Mouse (Mus musculus): ENCODE data around the gene 1600002K03Rik.
A peak's percentile ranks its signal among the peaks of the same experiment; 100 is the strongest.

Gene 1600002K03Rik

GRCm38 (mm10) chr10:80153713-80154112, 19.0 kb upstream of the 1600002K03Rik start:
- no peak for DNase-seq (ENCODE audit: low spot score in 2 of 2)

- DNase-seq (ENCODE audit: low spot score in 2 of 2) = no peak
These were observed 18.4 kb upstream of the 1600002K03Rik start for GRCm38 (mm10) chr10:80154384-80154783.

GRCm38 (mm10) chr10:80155277-80155676, 17.5 kb upstream of the 1600002K03Rik start:
- DNase-seq (ENCODE audit: low spot score in 2 of 2) = no peak

- no peak for DNase-seq (ENCODE audit: low spot score in 2 of 2)
These were observed 16.6 kb upstream of the 1600002K03Rik start for GRCm38 (mm10) chr10:80156002-80156751.

GRCm38 (mm10) chr10:80156752-80157053, 16.0 kb upstream of the 1600002K03Rik start:
- DNase-seq (ENCODE audit: low spot score in 2 of 2) = peak in 1 of 2 experiments; percentile 82

- DNase-seq (ENCODE audit: low spot score in 2 of 2) = no peak
These were observed 15.4 kb upstream of the 1600002K03Rik start for GRCm38 (mm10) chr10:80157141-80157929.

- peak; percentile 85 to 88 for DNase-seq (ENCODE audit: low spot score in 2 of 2)
These were observed 14.3 kb upstream of the 1600002K03Rik start for GRCm38 (mm10) chr10:80158307-80158986.

GRCm38 (mm10) chr10:80159021-80159560, 13.7 kb upstream of the 1600002K03Rik start:
- peak; percentile 66 to 76 for DNase-seq (ENCODE audit: low spot score in 2 of 2)

GRCm38 (mm10) chr10:80159561-80160454, 12.9 kb upstream of the 1600002K03Rik start:
- peak; percentile 99 for DNase-seq (ENCODE audit: low spot score in 2 of 2)

- peak; percentile 91 to 93 for DNase-seq (ENCODE audit: low spot score in 2 of 2)
These were observed 12.0 kb upstream of the 1600002K03Rik start for GRCm38 (mm10) chr10:80160455-80161371.

GRCm38 (mm10) chr10:80161522-80162242, 11.1 kb upstream of the 1600002K03Rik start:
- peak in 1 of 2 experiments; percentile 69 for DNase-seq (ENCODE audit: low spot score in 2 of 2)

GRCm38 (mm10) chr10:80162243-80162608, 10.5 kb upstream of the 1600002K03Rik start:
- no peak for DNase-seq (ENCODE audit: low spot score in 2 of 2)

- peak in 1 of 2 experiments; percentile 20 for DNase-seq (ENCODE audit: low spot score in 2 of 2)
These were observed 9.9 kb upstream of the 1600002K03Rik start for GRCm38 (mm10) chr10:80162716-80163299.

- peak in 1 of 2 experiments; percentile 65 for DNase-seq (ENCODE audit: low spot score in 2 of 2)
These were observed 9.0 kb upstream of the 1600002K03Rik start for GRCm38 (mm10) chr10:80163721-80164120.

GRCm38 (mm10) chr10:80164161-80164997, 8.4 kb upstream of the 1600002K03Rik start:
- peak; percentile 39 to 40 for DNase-seq (ENCODE audit: low spot score in 2 of 2)

GRCm38 (mm10) chr10:80164998-80165344, 7.8 kb upstream of the 1600002K03Rik start:
- peak; percentile 94 to 98 for DNase-seq (ENCODE audit: low spot score in 2 of 2)

- peak in 1 of 2 experiments; percentile 36 for DNase-seq (ENCODE audit: low spot score in 2 of 2)
These were observed 7.2 kb upstream of the 1600002K03Rik start, which contains the start of gene Cirbp for GRCm38 (mm10) chr10:80165392-80166128. Gene Cirbp, plus strand, starts transcription at chr10:80165985.

Data from heart, adult 9 months (tissue).